Mouse (Mus musculus): ENCODE data around the gene Zup1.
A peak's percentile ranks its signal among the peaks of the same experiment; 100 is the strongest.
"Not testable (repeated sequence)": the region's sequence is repeated elsewhere in the genome, so short reads cannot be mapped to it uniquely, and the experiment has no call there.

Gene Zup1

GRCm38 (mm10) chr10:33950803-33951583, at the start of gene Zup1:
Zup1 (minus strand) TSS chr10:33951269.
- peak; percentile 18 for DNase-seq (ENCODE audit: low spot score)

GRCm38 (mm10) chr10:33998397-33998796, 47.3 kb upstream of the Zup1 start:
- DNase-seq (ENCODE audit: low spot score), result no peak

- DNase-seq (ENCODE audit: low spot score), result not testable (repeated sequence)
These were observed 45.6 kb upstream of the Zup1 start for GRCm38 (mm10) chr10:33996686-33997085.

- DNase-seq (ENCODE audit: low spot score), result no peak
These were observed 35.7 kb upstream of the Zup1 start for GRCm38 (mm10) chr10:33986771-33987170.

GRCm38 (mm10) chr10:33974781-33975494, 23.9 kb upstream of the Zup1 start:
- DNase-seq (ENCODE audit: low spot score), result no peak

- DNase-seq (ENCODE audit: low spot score), result no peak
These were observed 1.4 kb upstream of the Zup1 start for GRCm38 (mm10) chr10:33952509-33952908.

GRCm38 (mm10) chr10:33946336-33946735, 4.7 kb downstream of the Zup1 start:
- no peak for DNase-seq (ENCODE audit: low spot score)

GRCm38 (mm10) chr10:33945390-33945789, 5.7 kb downstream of the Zup1 start:
- DNase-seq (ENCODE audit: low spot score), result no peak

- no peak for DNase-seq (ENCODE audit: low spot score)
These were observed 10.4 kb downstream of the Zup1 start for GRCm38 (mm10) chr10:33940702-33941101.

- no peak for DNase-seq (ENCODE audit: low spot score)
These were observed 45.6 kb downstream of the Zup1 start for GRCm38 (mm10) chr10:33905489-33905888.

- no peak for DNase-seq (ENCODE audit: low spot score)
These were observed 46.3 kb downstream of the Zup1 start, which contains the start of gene Rsph4a for GRCm38 (mm10) chr10:33904530-33905481. Rsph4a (plus strand) TSS chr10:33905111.

- not testable (repeated sequence) for DNase-seq (ENCODE audit: low spot score)
These were observed 49.5 kb downstream of the Zup1 start for GRCm38 (mm10) chr10:33901520-33901919.

GRCm38 (mm10) chr10:33882411-33882810, 68.7 kb downstream of the Zup1 start:
- not testable (repeated sequence) for DNase-seq (ENCODE audit: low spot score)

GRCm38 (mm10) chr10:33872672-33873398, 78.2 kb downstream of the Zup1 start:
- no peak for DNase-seq (ENCODE audit: low spot score)

GRCm38 (mm10) chr10:33870441-33870840, 80.6 kb downstream of the Zup1 start:
- no peak for DNase-seq (ENCODE audit: low spot score)
